Mouse (Mus musculus) intestine, embryonic 14.5 days (tissue): Measurements from ENCODE around the gene Dqx1. TPM values are rescaled to one million over a fixed set of nuclear protein-coding genes. Genes with fewer than 3 reads are reported as not detected.

Experiments
- ATAC-seq: fragments of 200-750 bp; cut with Nextera tagmentation; replicated peaks from 2 replicates; pipeline ENCODE4 v1.8.0; 2017; ENCODE audit warnings: low read depth, moderate number of reproducible peaks, moderate TSS enrichment, moderate library complexity; ENCODE audit not compliant: low FRiP score, low TSS enrichment
- DNase-seq: peaks from one replicate; pipeline ENCODE4 v3.0.0-alpha.2; 2018; ENCODE audit warnings: low spot score
- H3K27ac ChIP-seq: fragments of 300-500 bp; sonication (generic); 2 replicates; pipeline ENCODE4 v1.5.1; 2014; ENCODE audit warnings: low read depth, mild to moderate bottlenecking, control low read depth
- H3K27me3 ChIP-seq: fragments of 300-500 bp; sonication (generic); replicated peaks from 2 replicates; pipeline ENCODE4 v1.6.1; 2014; ENCODE audit warnings: low read length, control low read depth; ENCODE audit not compliant: control insufficient read depth, insufficient read depth
- H3K36me3 ChIP-seq: fragments of 300-500 bp; sonication (generic); 2 replicates; pipeline ENCODE4 v1.6.1; 2014; ENCODE audit warnings: low read length, control low read depth; ENCODE audit not compliant: control insufficient read depth, insufficient read depth
- H3K4me1 ChIP-seq: fragments of 300-500 bp; sonication (generic); replicated peaks from 2 replicates; pipeline ENCODE4 v1.6.1; 2014; ENCODE audit warnings: low read length, control low read depth, mixed read lengths; ENCODE audit not compliant: control insufficient read depth, insufficient read depth
- H3K4me2 ChIP-seq: fragments of 300-500 bp; sonication (generic); 2 replicates; pipeline ENCODE4 v1.6.1; 2014; ENCODE audit warnings: low read length
- H3K4me3 ChIP-seq: fragments of 300-500 bp; sonication (generic); 2 replicates; pipeline ENCODE4 v1.5.1; 2014; ENCODE audit warnings: low read depth, low read length, control low read depth, mixed read lengths
- H3K9ac ChIP-seq: fragments of 300-500 bp; sonication (generic); 2 replicates; pipeline ENCODE4 v1.6.1; 2014; ENCODE audit warnings: mild to moderate bottlenecking, low read length
- H3K9me3 ChIP-seq: fragments of 300-500 bp; sonication (generic); 2 replicates; pipeline ENCODE4 v1.6.1; 2016; ENCODE audit warnings: low read length, control low read depth; ENCODE audit not compliant: control insufficient read depth
- WGBS: fragments of 180-500 bp; shearing (Covaris S2); extraction: QIAGEN DNeasy Blood & Tissue Kit; methylation state at CpG from one replicate; pipeline ENCODE4 v1.1.7; 2014; 5-methylcytosine and 5-hydroxymethylcytosine counted together
- polyA plus RNA-seq: library from polyadenylated mRNA; unstranded; fragments of >200 nt; fragmentation: Nextera tagmentation; extraction: Ambion mirVana; gene quantifications from 2 replicates; pipeline ENCODE4 v1.2.1, GENCODE M21; 2014

Dqx1 gene
- polyA plus RNA-seq = 7.7 and 8.2 TPM in 2 replicates

GRCm38 (mm10) chr6:83057790-83058189 lies at the start of gene Dqx1:
Dqx1 (plus strand) TSS chr6:83057844.
- peak within 1 kb of the TSS; percentile 39; the same call in 1 of the 2 replicates for H3K27ac ChIP-seq
- H3K9ac ChIP-seq = peak within 1 kb of the TSS; percentile 17; the same call in 1 of the 2 replicates
- H3K4me3 ChIP-seq = peak within 1 kb of the TSS; percentile 22
- peaks cover 16% of the 10 kb centered on the region for H3K4me1 ChIP-seq
- ATAC-seq = peak; percentile 47
- DNase-seq = peak; percentile 72
- H3K4me2 ChIP-seq = peak within 1 kb of the TSS; percentile 35
- H3K36me3 ChIP-seq = peaks cover 14% of the 10 kb centered on the region
- H3K9me3 ChIP-seq = no peaks in the 10 kb centered on the region
- peaks cover 15% of the 10 kb centered on the region for H3K27me3 ChIP-seq
- WGBS = 48% methylated on average over 3 of the region's 3 CpGs

GRCm38 (mm10) chr6:83008659-83009058 lies 49.0 kb upstream of the Dqx1 start:
- no peak for ATAC-seq
- H3K27ac ChIP-seq = no peak overlapping the region
- WGBS = 30% methylated on average over 3 of the region's 3 CpGs
- H3K9me3 ChIP-seq = no peaks in the 10 kb centered on the region
- 0 out of 2 replicates have a peak, but pooled peaks cover 2% of the 10 kb centered on the region for H3K4me1 ChIP-seq
- H3K4me3 ChIP-seq = no peak overlapping the region
- H3K4me2 ChIP-seq = no peak overlapping the region
- H3K9ac ChIP-seq = no peak overlapping the region
- H3K36me3 ChIP-seq = no peaks in the 10 kb centered on the region
- no peaks in the 10 kb centered on the region for H3K27me3 ChIP-seq
- DNase-seq = no peak

GRCm38 (mm10) chr6:83010010-83010409 lies 47.6 kb upstream of the Dqx1 start:
- Histone ChIP-seq H3K9me3 (no peaks in the 10 kb centered on the region), H3K27ac (no peak overlapping the region), H3K4me2 (no peak overlapping the region), H3K4me3 (no peak overlapping the region), H3K4me1 (0 out of 2 replicates have a peak, but pooled peaks cover 2% of the 10 kb centered on the region), H3K9ac (no peak overlapping the region), H3K27me3 (0 out of 2 replicates have a peak, but pooled peaks cover 4% of the 10 kb centered on the region), H3K36me3 (no peaks in the 10 kb centered on the region)
- ATAC-seq (no peak), DNase-seq (no peak)
- WGBS = 48% methylated on average over 7 of the region's 7 CpGs

GRCm38 (mm10) chr6:83011255-83011654 lies 46.4 kb upstream of the Dqx1 start:
- 87% methylated on average over 7 of the region's 7 CpGs for WGBS
- Histone ChIP-seq H3K36me3 (no peaks in the 10 kb centered on the region), H3K4me2 (no peak overlapping the region), H3K27me3 (0 out of 2 replicates have a peak, but pooled peaks cover 4% of the 10 kb centered on the region), H3K4me1 (0 out of 2 replicates have a peak, but pooled peaks cover 2% of the 10 kb centered on the region), H3K4me3 (no peak overlapping the region), H3K9ac (no peak overlapping the region), H3K9me3 (no peaks in the 10 kb centered on the region), H3K27ac (no peak overlapping the region)
- DNase-seq = no peak
- no peak for ATAC-seq

GRCm38 (mm10) chr6:83011756-83012155 lies 45.9 kb upstream of the Dqx1 start:
- WGBS = 67% methylated on average over 6 of the region's 6 CpGs
- H3K9ac ChIP-seq = no peak overlapping the region
- H3K4me2 ChIP-seq = no peak overlapping the region
- H3K27ac ChIP-seq = no peak overlapping the region
- H3K4me1 ChIP-seq = 0 out of 2 replicates have a peak, but pooled peaks cover 2% of the 10 kb centered on the region
- H3K27me3 ChIP-seq = 0 out of 2 replicates have a peak, but pooled peaks cover 4% of the 10 kb centered on the region
- no peak overlapping the region for H3K4me3 ChIP-seq
- no peaks in the 10 kb centered on the region for H3K9me3 ChIP-seq
- ATAC-seq (0 out of 2 replicates have a peak, but pooled peaks have one; percentile 27), DNase-seq (no peak)
- H3K36me3 ChIP-seq = no peaks in the 10 kb centered on the region

- no peak for ATAC-seq
- Histone ChIP-seq H3K9me3 (no peaks in the 10 kb centered on the region), H3K27ac (no peak overlapping the region), H3K9ac (no peak overlapping the region), H3K4me1 (0 out of 2 replicates have a peak, but pooled peaks cover 2% of the 10 kb centered on the region), H3K4me3 (no peak overlapping the region), H3K27me3 (0 out of 2 replicates have a peak, but pooled peaks cover 4% of the 10 kb centered on the region), H3K36me3 (no peaks in the 10 kb centered on the region), H3K4me2 (no peak overlapping the region)
- no peak for DNase-seq
- WGBS = 74% methylated on average over 5 of the region's 5 CpGs
Observed at GRCm38 (mm10) chr6:83013444-83013843, 44.2 kb upstream of the Dqx1 start.

GRCm38 (mm10) chr6:83014482-83015466 lies 42.9 kb upstream of the Dqx1 start:
- H3K36me3 ChIP-seq = no peaks in the 10 kb centered on the region
- H3K27me3 ChIP-seq = 0 out of 2 replicates have a peak, but pooled peaks cover 4% of the 10 kb centered on the region
- no peak for DNase-seq
- H3K4me1 ChIP-seq = 0 out of 2 replicates have a peak, but pooled peaks cover 2% of the 10 kb centered on the region
- ATAC-seq = no peak
- no peak overlapping the region for H3K9ac ChIP-seq
- no peak overlapping the region for H3K4me2 ChIP-seq
- H3K27ac ChIP-seq = no peak overlapping the region
- H3K9me3 ChIP-seq = no peaks in the 10 kb centered on the region
- no peak overlapping the region for H3K4me3 ChIP-seq
- WGBS = 65% methylated on average over 12 of the region's 12 CpGs

- Histone ChIP-seq H3K4me1 (no peaks in the 10 kb centered on the region), H3K27me3 (0 out of 2 replicates have a peak, but pooled peaks cover 4% of the 10 kb centered on the region), H3K4me2 (no peak overlapping the region), H3K9ac (no peak overlapping the region), H3K27ac (no peak overlapping the region), H3K9me3 (no peaks in the 10 kb centered on the region), H3K4me3 (no peak overlapping the region), H3K36me3 (no peaks in the 10 kb centered on the region)
- ATAC-seq (no peak), DNase-seq (no peak)
- 89% methylated on average over 2 of the region's 2 CpGs for WGBS
Observed at GRCm38 (mm10) chr6:83015749-83016148, 41.9 kb upstream of the Dqx1 start.
